Mouse (Mus musculus) layer of hippocampus, adult 11-12 months (tissue): ENCODE data around the gene Art5.
A peak's percentile ranks its signal among the peaks of the same experiment; 100 is the strongest.
"Not testable (repeated sequence)": the region's sequence is repeated elsewhere in the genome, so short reads cannot be mapped to it uniquely, and the experiment has no call there.

ENCODE experiments used
- DNase-seq: peaks from one replicate; pipeline ENCODE4 v3.0.0; 2022; ENCODE audit warnings: low spot score

Art5 gene

DNA sequence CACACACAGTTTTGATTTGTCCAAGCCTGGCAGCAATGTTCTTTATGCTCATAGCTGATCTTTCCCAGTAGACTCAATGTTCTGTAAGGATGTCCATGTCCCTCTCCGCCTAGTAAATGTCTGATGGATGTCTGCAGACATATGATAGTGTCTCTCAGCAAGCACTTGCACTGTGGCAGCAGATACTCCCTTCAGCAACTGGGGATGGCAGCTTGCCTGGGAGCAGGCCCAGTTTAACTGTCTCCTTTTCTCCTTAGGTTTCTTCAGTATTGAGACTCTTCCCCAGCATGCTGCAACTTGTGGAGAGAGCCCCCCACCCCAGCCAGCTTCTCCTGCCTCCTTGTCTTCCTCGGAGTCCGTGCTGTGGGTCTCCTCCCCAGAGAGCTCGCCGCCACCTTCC is 27.5 kb downstream of the Art5 start:
- DNase-seq: no peak

DNA sequence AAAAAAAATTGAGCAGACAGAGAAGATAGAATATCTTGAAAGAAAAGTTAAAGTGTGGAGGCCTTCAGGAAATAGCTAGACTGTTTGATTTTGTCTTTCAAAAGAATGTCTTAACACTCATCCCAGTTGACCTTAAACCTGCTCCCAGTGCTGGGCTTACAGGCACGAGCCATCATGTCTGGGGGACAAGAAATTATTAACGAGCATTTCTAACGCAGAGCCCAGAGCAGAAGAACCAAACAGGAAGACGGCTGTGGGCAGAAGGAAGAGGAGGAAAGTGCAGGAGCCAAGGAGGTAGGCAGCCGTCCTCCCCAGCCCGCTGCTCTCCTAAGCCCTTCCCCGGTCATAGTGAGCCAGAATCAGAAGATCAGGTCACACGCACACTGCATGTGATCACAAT is 29.0 kb downstream of the Art5 start:
- DNase-seq: no peak

DNA sequence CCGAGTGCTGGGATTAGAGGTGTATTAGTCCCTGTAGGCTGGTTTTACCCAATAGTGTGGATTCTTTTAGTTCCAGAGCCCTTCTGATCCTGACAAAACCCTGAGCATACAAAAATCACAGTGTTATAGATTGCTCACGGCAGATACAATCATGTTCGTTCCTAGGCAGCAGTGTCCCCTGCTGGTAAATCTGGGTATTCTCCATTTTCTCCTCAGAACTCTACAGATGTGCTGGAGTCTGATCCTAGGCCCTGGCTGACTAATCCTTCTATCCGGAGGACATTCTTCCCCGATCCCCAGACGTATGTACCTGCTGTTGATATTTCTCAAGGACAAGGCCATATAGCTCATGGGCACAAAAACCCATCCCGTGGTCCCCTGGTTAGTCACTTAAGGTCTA is 30.8 kb downstream of the Art5 start:
- DNase-seq: peak; percentile 46

DNA sequence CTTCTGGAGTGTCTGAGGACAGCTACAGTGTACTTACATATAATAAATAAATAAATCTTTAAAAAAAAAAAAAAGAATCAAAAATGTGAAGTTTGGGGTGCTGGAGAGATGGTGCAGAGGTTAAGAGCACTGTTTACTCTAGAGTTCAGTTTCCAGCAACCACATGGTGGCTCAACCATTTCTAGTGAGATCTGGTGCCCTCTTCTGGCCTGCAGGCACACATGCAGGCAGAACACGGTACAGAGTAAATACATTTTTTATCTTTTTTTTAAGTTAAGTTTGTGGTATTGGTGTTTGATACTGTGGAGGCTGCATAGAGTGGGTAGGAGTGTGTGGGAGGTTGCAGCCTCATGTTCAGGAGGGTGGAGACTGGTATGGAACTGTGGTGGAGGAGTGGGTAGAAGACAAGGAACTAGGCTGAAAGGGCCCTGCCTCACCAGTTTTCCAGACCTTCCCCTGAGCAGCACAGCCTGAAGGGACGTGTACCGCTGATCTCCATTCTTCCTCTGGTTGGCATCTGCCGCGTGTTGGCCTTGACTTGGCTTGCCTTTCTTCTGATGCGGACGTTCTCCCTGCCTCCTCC is 32.5 kb downstream of the Art5 start:
- no peak for DNase-seq

DNA sequence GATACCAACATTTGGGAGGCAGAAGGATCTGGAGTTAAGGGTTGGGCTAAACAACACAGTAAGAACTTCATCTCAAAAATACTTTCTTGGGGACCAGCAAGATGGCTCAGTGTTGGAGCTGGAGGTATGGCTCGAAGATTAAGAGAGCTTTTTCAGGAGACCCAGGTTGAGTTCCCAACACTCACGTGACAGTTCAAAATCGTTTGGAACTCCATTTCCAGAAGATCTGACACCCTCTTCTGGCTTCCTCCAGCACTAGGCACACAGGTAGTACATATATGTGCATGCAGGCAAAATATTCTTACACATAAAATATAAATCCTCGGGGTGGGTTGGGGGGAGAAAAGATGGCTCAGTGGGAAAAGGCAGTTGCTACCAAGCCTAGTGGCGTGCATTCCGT is 42.9 kb downstream of the Art5 start:
- DNase-seq: no peak

DNA sequence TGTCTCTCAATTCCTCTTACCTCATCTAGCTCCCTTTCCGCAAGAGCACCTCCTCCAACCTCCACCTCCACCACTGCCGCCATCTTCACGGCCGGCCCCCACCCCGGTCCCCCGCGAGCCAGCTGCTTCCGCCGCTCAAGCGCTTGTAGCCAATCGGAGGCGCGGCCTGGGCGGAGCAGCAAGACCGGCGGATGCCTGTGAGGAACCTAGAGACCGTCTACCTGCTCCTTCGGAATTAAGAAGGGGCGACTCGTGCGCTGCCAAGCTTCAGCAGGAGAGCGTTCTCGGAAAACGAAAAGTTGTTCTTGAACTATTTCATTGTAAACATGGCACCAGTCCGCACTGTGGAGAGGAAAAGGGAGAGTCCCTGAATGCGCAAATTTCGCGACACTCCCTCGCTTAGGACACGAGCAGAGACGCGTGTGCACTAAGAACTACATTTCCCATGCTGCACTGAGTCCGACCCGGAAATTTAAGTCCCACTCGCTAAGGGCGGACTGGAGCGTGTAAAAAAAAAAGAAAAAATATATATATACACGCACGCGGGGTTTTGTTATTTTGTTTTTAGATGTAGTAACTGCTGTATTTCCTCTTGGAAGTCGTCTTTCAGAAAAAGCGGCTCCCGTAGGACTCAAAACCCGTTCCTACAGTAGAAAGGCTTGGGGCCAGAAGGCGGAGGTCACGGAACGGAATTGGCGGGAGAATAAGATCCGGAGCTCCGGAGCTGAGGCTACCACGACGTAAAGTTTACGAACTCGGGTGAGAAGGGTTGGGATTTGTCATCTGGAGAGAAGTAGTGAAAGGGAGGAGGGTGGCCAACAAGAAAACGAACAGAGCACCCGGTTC is 44.0 kb downstream of the Art5 start, which contains the start of the genes Rnf121, Xndc1 and Xntrpc:
TSS of gene Rnf121 (minus strand) at position 424 of the 846 bp plus-strand sequence.
TSS of gene Xndc1 (plus strand) at position 466 of the 846 bp plus-strand sequence.
TSS of gene Xntrpc (plus strand) at position 668 of the 846 bp plus-strand sequence.
- DNase-seq: peak; percentile 92

DNA sequence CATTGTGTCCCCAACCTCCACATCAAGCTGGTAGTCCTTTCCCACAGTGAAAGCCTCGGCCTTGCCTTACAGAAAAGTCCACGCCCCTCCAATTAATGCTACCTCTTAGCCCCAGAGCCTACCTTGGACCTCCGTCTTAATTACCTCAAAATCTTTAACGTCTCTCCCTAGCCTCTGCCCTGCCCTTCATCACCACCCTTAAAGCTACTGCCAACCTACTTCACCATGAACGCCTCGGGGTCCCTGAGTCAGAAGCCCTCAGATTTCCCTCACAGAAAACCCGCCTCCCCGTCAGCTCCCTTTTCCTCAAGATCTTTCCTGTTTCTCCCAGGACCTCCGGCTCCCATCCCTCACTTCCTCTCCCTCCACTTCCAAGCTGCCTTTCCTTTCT is 44.6 kb downstream of the Art5 start:
- no peak for DNase-seq

DNA sequence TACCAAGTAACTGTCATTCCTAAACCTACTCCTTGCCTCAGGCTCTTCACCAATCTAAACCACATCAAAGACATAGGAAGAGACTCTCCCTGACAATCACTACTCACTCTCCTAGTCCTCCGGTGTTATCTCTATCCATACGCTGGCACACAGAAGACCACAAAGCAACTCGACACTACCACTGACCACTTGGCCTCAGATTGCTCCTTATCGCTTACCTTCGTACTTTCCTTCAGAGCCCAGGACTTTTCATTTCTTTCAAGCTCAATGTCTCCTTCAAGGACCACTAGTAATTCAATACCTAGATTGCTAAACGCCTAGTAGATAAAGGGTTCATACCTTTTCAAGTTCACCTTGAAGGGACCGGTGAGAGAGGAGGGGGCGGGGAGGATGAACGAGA is 45.4 kb downstream of the Art5 start:
- no peak for DNase-seq

DNA sequence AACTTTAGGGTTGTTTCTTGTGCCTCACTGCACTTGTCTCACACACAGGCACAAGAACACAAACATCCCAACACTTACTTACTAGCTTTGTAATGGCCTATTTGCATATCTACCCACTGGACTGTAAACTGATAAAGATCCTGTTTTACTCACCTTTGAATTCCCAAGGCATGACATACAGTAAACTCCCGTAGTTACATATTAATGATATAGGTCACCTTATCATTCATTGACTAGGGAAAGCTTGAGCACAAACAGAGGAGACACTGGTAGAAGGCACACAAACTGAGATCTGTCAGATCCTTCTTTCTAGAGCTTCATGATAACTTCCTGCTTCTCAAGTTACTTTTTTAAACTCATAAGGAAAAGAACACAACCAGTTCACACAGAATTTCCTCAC is 47.1 kb downstream of the Art5 start:
- DNase-seq: no peak

DNA sequence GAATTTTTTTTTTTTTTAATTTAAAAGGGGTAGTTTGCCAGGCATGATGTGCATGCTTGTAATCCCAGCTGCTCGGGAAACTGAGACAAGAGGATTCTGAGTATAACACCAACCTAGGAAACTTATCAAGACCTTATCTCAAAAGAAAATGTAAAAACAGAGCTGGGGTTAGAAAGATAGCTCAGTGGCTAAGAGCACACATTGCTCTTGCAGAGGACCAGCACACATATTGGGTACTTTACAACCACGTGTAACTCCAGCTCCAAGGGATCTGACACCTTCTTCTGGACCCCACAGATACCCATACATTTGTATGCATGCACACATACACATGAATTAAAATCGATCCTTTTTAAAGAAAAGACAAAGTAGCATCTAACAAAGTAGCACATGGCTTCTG is 47.9 kb downstream of the Art5 start:
- no peak for DNase-seq

DNA sequence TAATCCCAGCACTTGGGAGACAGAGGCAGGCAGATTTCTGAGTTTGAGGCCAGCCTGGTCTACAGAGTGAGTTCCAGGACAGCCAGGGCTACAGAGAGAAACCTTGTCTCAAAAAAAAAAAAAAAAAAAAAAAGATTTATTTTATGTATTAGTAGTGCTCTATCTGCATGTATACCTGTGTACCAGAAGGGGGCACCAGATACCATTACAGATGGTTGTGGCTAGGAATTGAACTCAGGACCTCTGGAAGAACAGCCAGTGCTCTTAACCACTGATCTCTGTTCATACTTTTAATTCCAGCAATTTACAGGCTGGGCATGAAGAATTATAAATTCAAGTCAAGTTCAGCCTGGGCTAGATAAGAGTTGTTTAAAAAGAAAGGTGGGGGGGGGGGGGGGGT is 60.8 kb downstream of the Art5 start:
- not testable (repeated sequence) for DNase-seq
